Mouse (Mus musculus) lung, adult 2 months (tissue): ENCODE measurements around the gene Il2rg.

Source experiments
- CTCF ChIP-seq: fragments of 200-500 bp; IDR thresholded peaks from 2 replicates; pipeline ENCODE4 v1.5.1; 2011; ENCODE audit warnings: mild to moderate bottlenecking, low read length, control low read depth; ENCODE audit not compliant: insufficient read depth
- POLR2A ChIP-seq: fragments of 200-500 bp; IDR thresholded peaks from 2 replicates; pipeline ENCODE4 v1.6.1; 2011; ENCODE audit warnings: low read depth, mild to moderate bottlenecking, control low read depth, low read length, borderline replicate concordance; ENCODE audit errors: extremely low read depth

DNA sequence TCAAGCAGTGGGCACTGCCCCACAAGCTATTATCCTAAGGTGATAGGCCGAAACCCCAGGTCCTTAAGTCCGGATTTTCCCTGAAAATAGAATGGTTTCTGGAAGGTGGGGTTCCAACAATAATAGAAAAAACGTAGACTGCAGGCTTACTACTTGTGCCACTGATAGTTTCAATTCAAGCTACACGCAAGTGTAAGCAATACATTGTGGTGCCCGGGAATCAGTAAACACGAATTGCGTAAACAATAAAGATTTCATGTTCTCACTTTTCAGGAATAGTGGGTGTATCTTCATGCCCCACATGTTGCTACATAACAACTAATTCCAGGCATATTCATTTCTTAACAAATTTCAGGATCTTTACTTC lies 45.3 kb downstream of the Il2rg start:
- TF ChIP-seq CTCF: no peak
- TF ChIP-seq POLR2A: no peak
